Mouse (Mus musculus): Measurements from ENCODE around the gene Trpv2. TPM values are rescaled to one million over a fixed set of nuclear protein-coding genes. Genes with fewer than 3 reads are reported as not detected.
A peak's percentile ranks its signal among the peaks of the same experiment; 100 is the strongest.
"Not testable (repeated sequence)": the region's sequence is repeated elsewhere in the genome, so short reads cannot be mapped to it uniquely, and the experiment has no call there.

The Trpv2 gene
- total RNA-seq, 2 experiments from 2014 or later = 2.0 to 3.7 TPM

GRCm38 (mm10) chr11:62647661-62648590 lies 73.6 kb downstream of the Trpv2 start, which contains the start of gene Lrrc75a:
TSS of gene Lrrc75a (minus strand) at chr11:62648523.
- no peak for DNase-seq

GRCm38 (mm10) chr11:62648591-62649391 lies 74.5 kb downstream of the Trpv2 start, which contains the start of gene Mmgt2:
TSS of gene Mmgt2 (plus strand) at chr11:62648664.
- peak; percentile 97 to 99 for DNase-seq

GRCm38 (mm10) chr11:62649803-62650202 lies 75.5 kb downstream of the Trpv2 start:
- not testable (repeated sequence) for DNase-seq

Other genes with a start within 250 kb of the Trpv2 start
- gene Pigl, start 116.0 kb upstream of the Trpv2 start, total RNA-seq (2021) = 10 to 100 TPM in 1 of 2 experiments, 1 to 10 TPM in 1; 7.2 to 10.0 TPM
- gene Ncor1, start 115.9 kb upstream of the Trpv2 start, total RNA-seq (2021) = 100 to 1,000 TPM; 180 to 205 TPM
- gene Cenpv, start 35.2 kb upstream of the Trpv2 start, total RNA-seq (2021) = 10 to 100 TPM; 30.2 to 37.2 TPM
- gene Ubb, start 23.3 kb upstream of the Trpv2 start, total RNA-seq (2021) = 1,000 to 10,000 TPM; 1,237 to 1,515 TPM
- gene Lrrc75a, start 74.0 kb downstream of the Trpv2 start, total RNA-seq (2021) = 10 to 100 TPM; 28.0 to 31.8 TPM
- 10 to 100 TPM; 38.0 to 42.6 TPM for gene Mmgt2, start 74.2 kb downstream of the Trpv2 start, total RNA-seq (2021)
- gene Zfp287, start 157.4 kb downstream of the Trpv2 start, total RNA-seq (2021) = 1 to 10 TPM; 3.2 to 3.8 TPM
- gene Gm10428, start 178.6 kb downstream of the Trpv2 start, total RNA-seq (2021) = not detected
- 1 to 10 TPM; 1.8 to 2.3 TPM for gene Zfp286, start 215.0 kb downstream of the Trpv2 start, total RNA-seq (2021)
- 1 to 10 TPM; 5.8 to 6.6 TPM for gene Trim16, start 245.7 kb downstream of the Trpv2 start, total RNA-seq (2021)